Mouse (Mus musculus): Measurements from ENCODE around the gene Top3a. TPM values are rescaled to one million over a fixed set of nuclear protein-coding genes. Genes with fewer than 3 reads are reported as not detected.

The Top3a gene
- polyA plus RNA-seq, 1 experiment from 2014 or later, result 10.4 TPM

DNA sequence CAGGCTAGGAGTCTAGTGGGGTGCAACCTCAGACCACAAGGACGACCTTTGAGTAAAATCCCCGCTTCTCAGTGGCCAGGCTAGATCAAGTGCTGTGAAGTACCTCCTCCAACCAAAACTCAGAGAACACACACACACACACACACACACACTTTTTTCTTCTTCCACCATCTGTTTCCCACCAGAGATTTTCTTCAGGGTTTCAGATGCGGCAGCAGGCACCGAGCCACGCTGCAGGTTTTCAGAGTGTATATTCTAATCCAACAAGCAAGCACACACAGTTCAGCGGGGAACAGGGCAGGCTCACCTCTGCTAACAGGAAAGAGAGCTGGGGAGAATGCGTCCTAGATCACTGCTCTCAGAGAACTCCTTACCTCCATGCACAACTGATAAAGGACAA is 21.6 kb downstream of the Top3a start:
- 88% methylated on average over 7 of the region's 7 CpGs for WGBS
- H3K9ac ChIP-seq (ENCODE audit: low read depth, low read length), result no peak overlapping the region
- peaks cover 20% of the 10 kb centered on the region for H3K36me3 ChIP-seq (ENCODE audit: control insufficient read depth, insufficient read depth, low read length)
- H3K27ac ChIP-seq (ENCODE audit: low read length), result no peak overlapping the region
- H3K4me3 ChIP-seq (ENCODE audit: low read length), result no peak overlapping the region
- ATAC-seq, result no peak
- H3K4me1 ChIP-seq (ENCODE audit: control insufficient read depth, insufficient read depth, low read length), result no peaks in the 10 kb centered on the region
- no peak overlapping the region for H3K4me2 ChIP-seq (ENCODE audit: low read depth, low read length)
- no peaks in the 10 kb centered on the region for H3K9me3 ChIP-seq (ENCODE audit: control insufficient read depth, low read length)
- no peaks in the 10 kb centered on the region for H3K27me3 ChIP-seq (replicated peaks; ENCODE audit: control insufficient read depth, insufficient read depth, low read length)

DNA sequence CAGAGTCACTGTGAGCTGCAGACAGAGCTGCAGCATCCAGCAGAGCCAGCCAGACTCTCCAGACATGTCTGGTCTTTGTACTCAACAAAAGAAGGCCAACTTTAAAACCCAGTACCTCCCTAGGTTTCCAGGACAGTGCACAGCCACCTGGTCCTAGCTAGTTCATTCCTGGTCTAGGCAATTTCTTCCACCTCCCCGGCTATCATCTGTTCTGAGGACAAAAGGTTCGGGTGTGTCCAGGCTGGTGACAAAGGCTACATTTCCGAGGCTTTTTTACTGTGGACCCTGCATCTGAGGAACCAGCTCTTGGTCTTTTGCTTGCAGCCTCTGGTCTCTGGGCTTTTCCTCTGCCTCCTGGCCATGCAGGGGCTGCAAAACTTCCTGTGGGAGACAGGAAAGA is 36.8 kb downstream of the Top3a start:
- no peak overlapping the region for H3K4me3 ChIP-seq (ENCODE audit: low read length)
- H3K4me1 ChIP-seq (ENCODE audit: control insufficient read depth, insufficient read depth, low read length), result no peaks in the 10 kb centered on the region
- no peaks in the 10 kb centered on the region for H3K9me3 ChIP-seq (ENCODE audit: control insufficient read depth, low read length)
- no peak for ATAC-seq
- no peak overlapping the region for H3K9ac ChIP-seq (ENCODE audit: low read depth, low read length)
- peaks cover 11% of the 10 kb centered on the region; the same call in 1 of the 2 replicates for H3K36me3 ChIP-seq (ENCODE audit: control insufficient read depth, insufficient read depth, low read length)
- H3K4me2 ChIP-seq (ENCODE audit: low read depth, low read length), result no peak overlapping the region
- WGBS, result 83% methylated on average over 3 of the region's 3 CpGs
- no peaks in the 10 kb centered on the region for H3K27me3 ChIP-seq (replicated peaks; ENCODE audit: control insufficient read depth, insufficient read depth, low read length)
- no peak overlapping the region for H3K27ac ChIP-seq (ENCODE audit: low read length)

DNA sequence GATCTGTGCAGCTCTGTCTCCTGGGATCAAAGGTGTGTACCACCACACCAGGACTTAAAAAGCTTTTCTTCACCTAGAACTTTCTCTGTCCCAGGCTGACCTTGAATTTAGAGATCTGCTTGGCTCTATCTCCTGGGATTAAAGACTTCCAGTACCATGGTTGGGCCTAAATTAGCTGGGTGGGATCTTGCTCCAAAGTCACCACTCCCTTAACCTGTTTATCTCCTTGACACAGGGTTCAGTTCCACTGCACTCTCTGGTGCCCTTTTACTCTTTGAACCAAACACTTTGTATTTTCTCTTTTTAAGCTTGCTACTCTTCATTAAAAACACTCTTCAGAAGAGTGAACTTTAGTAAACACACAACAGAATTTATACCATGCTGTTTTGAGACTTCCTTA is 39.7 kb downstream of the Top3a start:
- Histone ChIP-seq H3K9me3 (ENCODE audit: control insufficient read depth, low read length) (no peaks in the 10 kb centered on the region), H3K4me3 (ENCODE audit: low read length) (no peak overlapping the region), H3K36me3 (ENCODE audit: control insufficient read depth, insufficient read depth, low read length) (0 out of 2 replicates have a peak, but pooled peaks cover 5% of the 10 kb centered on the region), H3K27ac (ENCODE audit: low read length) (no peak overlapping the region), H3K4me2 (ENCODE audit: low read depth, low read length) (no peak overlapping the region), H3K4me1 (ENCODE audit: control insufficient read depth, insufficient read depth, low read length) (no peaks in the 10 kb centered on the region), H3K27me3 (replicated peaks; ENCODE audit: control insufficient read depth, insufficient read depth, low read length) (no peaks in the 10 kb centered on the region), H3K9ac (ENCODE audit: low read depth, low read length) (no peak overlapping the region)
- ATAC-seq, result no peak

- Histone ChIP-seq H3K27ac (ENCODE audit: low read length) (no peak overlapping the region), H3K36me3 (ENCODE audit: control insufficient read depth, insufficient read depth, low read length) (0 out of 2 replicates have a peak, but pooled peaks cover 2% of the 10 kb centered on the region), H3K4me3 (ENCODE audit: low read length) (no peak overlapping the region), H3K4me2 (ENCODE audit: low read depth, low read length) (no peak overlapping the region), H3K9ac (ENCODE audit: low read depth, low read length) (no peak overlapping the region), H3K4me1 (ENCODE audit: control insufficient read depth, insufficient read depth, low read length) (no peaks in the 10 kb centered on the region), H3K9me3 (ENCODE audit: control insufficient read depth, low read length) (no peaks in the 10 kb centered on the region), H3K27me3 (replicated peaks; ENCODE audit: control insufficient read depth, insufficient read depth, low read length) (no peaks in the 10 kb centered on the region)
- 82% methylated on average over 3 of the region's 3 CpGs for WGBS
- no peak for ATAC-seq
These were observed 40.7 kb downstream of the Top3a start for GRCm38 (mm10) chr11:60736491-60736890.

DNA sequence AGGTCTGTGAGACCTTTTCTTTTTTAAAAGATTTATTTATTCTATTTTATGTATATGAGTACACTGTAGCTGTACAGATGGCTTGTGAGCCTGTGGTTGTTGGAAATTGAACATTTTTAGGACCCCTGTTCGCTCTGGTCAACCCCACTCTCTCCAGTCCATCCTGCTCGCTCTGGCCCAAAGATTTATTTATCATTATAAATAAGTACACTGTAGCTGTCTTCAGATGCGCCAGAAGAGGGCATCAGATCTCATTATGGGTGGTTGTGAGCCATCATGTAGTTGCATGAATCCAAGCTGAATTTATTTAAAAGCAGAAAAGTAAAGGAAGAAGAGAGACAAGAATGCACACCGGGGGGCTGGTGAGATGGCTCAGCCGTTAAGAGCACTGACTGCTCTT is 42.0 kb downstream of the Top3a start:
- no peak overlapping the region for H3K4me2 ChIP-seq (ENCODE audit: low read depth, low read length)
- no peak for ATAC-seq
- H3K27ac ChIP-seq (ENCODE audit: low read length), result no peak overlapping the region
- 0 out of 2 replicates have a peak, but pooled peaks cover 2% of the 10 kb centered on the region for H3K36me3 ChIP-seq (ENCODE audit: control insufficient read depth, insufficient read depth, low read length)
- no peak overlapping the region for H3K9ac ChIP-seq (ENCODE audit: low read depth, low read length)
- no peak overlapping the region for H3K4me3 ChIP-seq (ENCODE audit: low read length)
- WGBS, result 71% methylated on average over 5 of the region's 5 CpGs
- H3K27me3 ChIP-seq (replicated peaks; ENCODE audit: control insufficient read depth, insufficient read depth, low read length), result no peaks in the 10 kb centered on the region
- H3K4me1 ChIP-seq (ENCODE audit: control insufficient read depth, insufficient read depth, low read length), result no peaks in the 10 kb centered on the region
- H3K9me3 ChIP-seq (ENCODE audit: control insufficient read depth, low read length), result no peaks in the 10 kb centered on the region

DNA sequence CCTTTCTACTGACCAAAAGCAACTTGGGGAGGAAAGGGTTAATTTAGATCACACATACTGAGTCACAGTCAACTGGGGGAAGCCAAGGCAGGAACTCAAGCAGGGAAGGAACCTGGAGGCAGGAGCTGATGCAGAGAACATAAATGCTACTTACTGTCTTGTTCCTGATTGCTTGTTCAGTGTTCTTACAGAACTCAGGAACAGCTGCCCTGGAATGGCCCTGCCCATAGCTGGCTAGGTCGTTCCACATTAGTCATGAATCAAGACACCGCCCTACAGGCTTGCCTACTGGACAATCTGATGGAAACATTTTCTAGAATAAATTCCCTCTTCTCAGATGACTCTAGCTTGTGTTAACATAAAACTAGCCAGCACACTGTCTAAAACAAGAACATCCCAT is 43.0 kb downstream of the Top3a start:
- no peaks in the 10 kb centered on the region for H3K9me3 ChIP-seq (ENCODE audit: control insufficient read depth, low read length)
- 66% methylated on average over 2 of the region's 2 CpGs for WGBS
- no peak for ATAC-seq
- peaks cover 4% of the 10 kb centered on the region; the same call in 1 of the 2 replicates for H3K4me1 ChIP-seq (ENCODE audit: control insufficient read depth, insufficient read depth, low read length)
- no peaks in the 10 kb centered on the region for H3K27me3 ChIP-seq (replicated peaks; ENCODE audit: control insufficient read depth, insufficient read depth, low read length)
- no peak overlapping the region for H3K9ac ChIP-seq (ENCODE audit: low read depth, low read length)
- H3K36me3 ChIP-seq (ENCODE audit: control insufficient read depth, insufficient read depth, low read length), result 0 out of 2 replicates have a peak, but pooled peaks cover 2% of the 10 kb centered on the region
- no peak overlapping the region for H3K4me3 ChIP-seq (ENCODE audit: low read length)
- H3K4me2 ChIP-seq (ENCODE audit: low read depth, low read length), result no peak overlapping the region
- H3K27ac ChIP-seq (ENCODE audit: low read length), result no peak overlapping the region

DNA sequence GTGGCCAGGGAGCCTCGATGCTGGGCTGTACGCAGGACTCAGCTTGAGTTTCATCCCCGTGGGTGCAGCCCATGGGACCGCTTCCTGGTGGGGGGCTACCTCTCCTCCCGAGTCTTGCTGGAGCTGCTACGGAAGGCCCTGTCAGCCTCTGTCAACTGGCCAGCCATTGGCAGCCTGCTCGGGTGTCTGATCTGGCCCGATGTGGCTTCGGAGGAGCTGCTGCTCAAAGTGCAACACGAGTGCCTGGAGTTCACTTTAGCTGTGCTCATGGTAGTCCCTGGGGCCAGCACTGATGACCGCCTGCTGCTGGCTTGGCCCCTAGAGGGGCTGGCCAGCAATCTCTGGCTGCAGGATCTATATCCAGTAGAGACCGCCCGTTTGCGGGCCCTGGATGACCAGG is 45.9 kb downstream of the Top3a start:
- Histone ChIP-seq H3K4me1 (ENCODE audit: control insufficient read depth, insufficient read depth, low read length) (peaks cover 18% of the 10 kb centered on the region), H3K27ac (ENCODE audit: low read length) (no peak overlapping the region), H3K9ac (ENCODE audit: low read depth, low read length) (no peak overlapping the region), H3K36me3 (ENCODE audit: control insufficient read depth, insufficient read depth, low read length) (no peaks in the 10 kb centered on the region), H3K4me2 (ENCODE audit: low read depth, low read length) (no peak overlapping the region), H3K4me3 (ENCODE audit: low read length) (no peak overlapping the region), H3K9me3 (ENCODE audit: control insufficient read depth, low read length) (no peaks in the 10 kb centered on the region), H3K27me3 (replicated peaks; ENCODE audit: control insufficient read depth, insufficient read depth, low read length) (no peaks in the 10 kb centered on the region)
- 88% methylated on average over 14 of the region's 14 CpGs for WGBS
- no peak for ATAC-seq

DNA sequence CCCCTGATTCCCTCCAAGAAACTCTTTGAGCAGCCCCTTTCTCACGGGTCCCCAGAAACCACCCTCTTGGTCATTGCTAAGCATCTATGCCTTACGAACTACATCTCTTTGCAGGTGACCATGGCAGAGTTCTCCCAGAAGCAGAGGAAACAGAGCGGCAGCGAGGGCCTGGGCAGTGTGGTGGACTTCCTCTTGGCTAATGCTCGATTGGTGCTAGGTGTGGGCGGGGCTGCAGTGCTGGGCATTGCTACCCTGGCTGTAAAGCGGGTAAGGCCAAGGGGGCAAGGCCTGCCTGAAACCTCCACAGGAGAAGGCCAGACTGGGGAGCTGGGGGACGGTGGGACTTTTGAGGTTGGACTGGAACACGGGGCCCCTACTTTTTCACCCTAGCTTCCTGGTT is 47.0 kb downstream of the Top3a start:
- Histone ChIP-seq H3K4me1 (ENCODE audit: control insufficient read depth, insufficient read depth, low read length) (peaks cover 22% of the 10 kb centered on the region), H3K27me3 (replicated peaks; ENCODE audit: control insufficient read depth, insufficient read depth, low read length) (no peaks in the 10 kb centered on the region), H3K9me3 (ENCODE audit: control insufficient read depth, low read length) (no peaks in the 10 kb centered on the region), H3K4me3 (ENCODE audit: low read length) (no peak overlapping the region), H3K4me2 (ENCODE audit: low read depth, low read length) (no peak overlapping the region), H3K9ac (ENCODE audit: low read depth, low read length) (no peak overlapping the region), H3K27ac (ENCODE audit: low read length) (no peak overlapping the region), H3K36me3 (ENCODE audit: control insufficient read depth, insufficient read depth, low read length) (no peaks in the 10 kb centered on the region)
- WGBS, result 80% methylated on average over 9 of the region's 9 CpGs
- no peak for ATAC-seq

- peaks cover 22% of the 10 kb centered on the region for H3K4me1 ChIP-seq (ENCODE audit: control insufficient read depth, insufficient read depth, low read length)
- no peak for ATAC-seq
- no peak overlapping the region for H3K27ac ChIP-seq (ENCODE audit: low read length)
- H3K9ac ChIP-seq (ENCODE audit: low read depth, low read length), result 0 out of 2 replicates have a peak overlapping the region, but pooled peaks have one; percentile 89
- H3K4me3 ChIP-seq (ENCODE audit: low read length), result no peak overlapping the region
- no peaks in the 10 kb centered on the region for H3K27me3 ChIP-seq (replicated peaks; ENCODE audit: control insufficient read depth, insufficient read depth, low read length)
- H3K4me2 ChIP-seq (ENCODE audit: low read depth, low read length), result peak overlapping the region; percentile 67; the same call in 1 of the 2 replicates
- peaks cover 6% of the 10 kb centered on the region for H3K36me3 ChIP-seq (ENCODE audit: control insufficient read depth, insufficient read depth, low read length)
- WGBS, result 73% methylated on average over 6 of the region's 6 CpGs
- no peaks in the 10 kb centered on the region for H3K9me3 ChIP-seq (ENCODE audit: control insufficient read depth, low read length)
These were observed 47.9 kb downstream of the Top3a start for GRCm38 (mm10) chr11:60729217-60729641.

DNA sequence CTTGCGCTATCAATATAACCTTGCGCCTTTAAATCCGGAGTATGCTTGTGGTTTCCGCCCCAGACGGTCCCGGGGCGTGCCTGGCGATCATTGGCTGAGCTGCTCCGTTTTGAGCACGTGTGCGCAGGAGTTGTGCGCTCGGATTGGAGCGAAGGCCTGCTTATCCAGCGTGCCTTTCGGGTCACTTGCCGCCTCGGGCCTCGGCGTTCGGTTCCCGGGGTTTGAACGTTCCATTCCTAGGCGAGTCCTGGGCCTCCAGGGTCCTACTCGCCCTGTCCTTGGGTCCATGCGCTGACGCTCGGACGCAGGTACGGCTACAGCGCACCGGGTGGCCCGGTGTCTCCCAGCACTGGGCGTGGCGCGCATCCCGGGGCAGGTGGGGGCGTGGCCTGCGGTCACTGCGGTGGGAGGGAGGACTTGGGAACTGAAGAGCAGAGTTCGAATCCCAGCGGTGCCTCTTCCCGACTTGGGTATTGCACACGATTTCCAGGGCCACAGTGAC is 48.9 kb downstream of the Top3a start, which contains the start of gene Mief2:
Gene Mief2, plus strand, starts transcription at position 139 of the 502 bp plus-strand sequence.
- Histone ChIP-seq H3K9ac (ENCODE audit: low read depth, low read length) (peak within 1 kb of the TSS; percentile 89), H3K4me2 (ENCODE audit: low read depth, low read length) (peak within 1 kb of the TSS; percentile 67), H3K4me1 (ENCODE audit: control insufficient read depth, insufficient read depth, low read length) (peaks cover 22% of the 10 kb centered on the region), H3K9me3 (ENCODE audit: control insufficient read depth, low read length) (no peaks in the 10 kb centered on the region), H3K4me3 (ENCODE audit: low read length) (peak within 1 kb of the TSS; percentile 91), H3K27ac (ENCODE audit: low read length) (peak within 1 kb of the TSS; percentile 91), H3K36me3 (ENCODE audit: control insufficient read depth, insufficient read depth, low read length) (peaks cover 10% of the 10 kb centered on the region), H3K27me3 (replicated peaks; ENCODE audit: control insufficient read depth, insufficient read depth, low read length) (no peaks in the 10 kb centered on the region)
- ATAC-seq, result peak; percentile 92
- under 1% methylated on average over 44 of the region's 44 CpGs for WGBS

Measured in intestine, embryonic 16.5 days (tissue).